Mouse (Mus musculus) megakaryocyte, adult 5-6 weeks (primary cell): ENCODE data around the gene Tap2. TPM values are rescaled to one million over a fixed set of nuclear protein-coding genes. Genes with fewer than 3 reads are reported as not detected.

Experiments used
- ATAC-seq: 2 replicates; pipeline ENCODE4 v1.8.0; 2016; ENCODE audit warnings: mild to moderate bottlenecking, inconsistent platforms; ENCODE audit not compliant: poor library complexity, severe bottlenecking
- total RNA-seq, 2 experiments: library from RNA; stranded (forward) in 1 of 2; stranded (reverse) in 1 of 2; fragments of 153-499, 151-499 nt in 1 of 2; fragments of 221-1000, 200-1000 nt in 1 of 2; gene quantifications; 2 replicates each; pipeline versions ENCODE4 v1.2.3 to v1.2.4; 2015 to 2017

Tap2 gene
- total RNA-seq, 2 experiments from 2014 or later = 7.1 to 35.9 TPM

DNA sequence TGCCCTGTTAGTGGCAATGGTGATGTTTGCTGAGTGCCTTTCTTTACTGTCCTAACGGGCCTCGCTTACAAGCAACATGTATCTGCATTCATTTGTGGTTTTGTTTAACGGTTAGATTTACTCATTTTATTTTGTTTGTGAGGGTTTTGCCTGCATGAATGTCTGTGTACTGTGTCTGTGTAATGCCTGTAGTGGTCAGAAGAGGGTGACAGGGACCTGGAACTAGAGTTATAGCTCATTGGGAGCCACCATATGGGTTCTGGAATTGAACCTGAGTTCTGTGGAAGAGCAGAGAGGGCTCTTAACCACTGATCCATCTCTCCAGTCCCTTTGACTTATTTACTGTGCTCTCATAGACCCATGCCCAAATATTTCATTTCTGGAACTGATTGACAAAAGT is 43.7 kb downstream of the Tap2 start:
- ATAC-seq = no peak

DNA sequence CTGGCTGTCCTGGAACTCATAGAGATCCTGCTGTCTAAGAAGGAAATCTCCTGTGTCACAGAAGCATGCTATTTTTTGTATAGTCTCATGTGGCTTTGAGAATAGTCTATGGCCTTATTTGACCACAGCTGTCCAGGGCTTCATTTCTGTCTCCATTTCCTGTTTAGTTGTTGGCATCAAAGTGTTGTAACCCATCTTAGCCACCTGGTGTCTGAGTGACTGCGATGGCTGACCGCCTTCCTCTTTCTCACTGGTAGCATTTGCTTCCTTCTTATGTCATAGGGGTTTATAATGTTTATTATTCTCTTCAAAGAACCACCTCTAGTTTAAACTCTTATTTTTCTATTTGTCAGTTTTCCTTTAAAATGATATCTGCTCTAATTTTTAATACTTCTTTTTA is 45.4 kb downstream of the Tap2 start:
- ATAC-seq = peak; percentile 95

DNA sequence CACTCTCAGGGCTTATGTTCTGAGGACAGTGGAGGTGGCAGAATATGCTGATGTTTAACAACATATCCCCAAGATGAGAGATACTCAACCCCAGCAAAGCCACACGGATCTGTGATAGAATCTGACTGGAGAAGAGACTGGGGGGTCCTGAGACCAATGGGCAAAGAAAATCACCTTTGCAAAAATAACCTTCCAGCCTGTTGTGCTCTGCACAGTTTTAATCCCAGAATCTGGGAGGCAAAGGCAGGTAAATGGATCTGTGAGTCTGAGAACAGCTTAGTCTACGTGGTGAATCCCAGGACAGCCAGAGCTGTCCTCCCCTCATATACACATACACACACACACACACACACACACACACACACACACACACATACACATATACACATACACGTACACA is 46.0 kb downstream of the Tap2 start:
- no peak for ATAC-seq

DNA sequence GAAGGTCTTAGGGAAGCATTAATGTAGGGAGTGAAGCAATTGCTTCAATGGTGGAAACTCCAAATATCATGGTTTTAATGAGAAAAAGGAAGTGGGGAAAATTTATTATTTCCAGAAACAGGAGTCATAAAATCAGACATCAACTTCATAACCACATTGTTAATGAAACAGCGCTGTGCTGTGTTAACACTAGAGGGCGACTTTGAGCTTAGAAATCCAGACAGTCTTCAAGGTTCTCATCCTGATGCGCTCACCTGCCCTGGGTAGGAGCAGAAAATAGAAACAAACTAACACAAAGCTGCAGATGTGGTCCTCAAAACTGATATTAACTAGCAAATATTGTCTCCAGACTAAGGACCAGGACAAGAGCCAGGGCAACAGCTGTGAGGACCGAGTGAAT is 46.6 kb downstream of the Tap2 start:
- ATAC-seq = peak; percentile 70

DNA sequence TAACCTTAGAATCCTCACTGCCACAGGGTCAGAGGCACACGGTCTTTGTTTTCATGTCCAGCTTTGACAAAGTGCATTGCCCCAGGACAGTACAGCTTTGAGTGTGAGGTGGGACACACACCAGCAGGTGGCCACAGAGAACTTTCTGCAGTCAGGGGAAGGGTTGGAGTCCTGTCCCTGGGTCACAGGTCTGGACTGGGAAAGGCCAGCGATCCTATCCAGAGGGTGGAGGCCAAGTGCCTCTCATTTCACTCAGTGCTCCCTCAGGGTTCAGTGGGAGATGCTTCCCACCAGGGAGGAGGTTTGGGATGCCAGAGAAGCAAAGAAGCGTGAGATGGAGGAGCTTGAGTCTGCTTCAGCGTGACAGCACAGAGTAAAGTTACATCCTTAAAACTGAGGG is 48.3 kb downstream of the Tap2 start:
- ATAC-seq = no peak

DNA sequence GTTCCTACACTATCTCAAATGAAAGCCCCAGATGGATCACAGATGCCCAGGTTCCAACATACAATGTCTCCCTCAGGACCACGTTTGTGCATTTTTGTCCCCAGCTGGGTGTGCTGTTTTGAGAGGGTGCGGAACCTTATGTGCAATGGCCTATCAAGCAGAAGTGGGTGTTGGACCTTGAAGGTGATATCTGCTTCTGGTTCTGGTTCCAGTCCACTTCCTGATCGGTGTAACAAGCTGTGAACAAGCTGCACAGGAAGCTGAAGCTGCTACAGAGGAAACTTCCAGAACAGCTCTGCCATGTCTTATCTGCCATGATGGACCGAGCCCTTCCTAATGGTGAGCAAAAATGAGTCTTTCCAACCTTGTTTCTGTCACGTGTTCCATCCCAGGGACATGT is 53.2 kb downstream of the Tap2 start:
- ATAC-seq = no peak

DNA sequence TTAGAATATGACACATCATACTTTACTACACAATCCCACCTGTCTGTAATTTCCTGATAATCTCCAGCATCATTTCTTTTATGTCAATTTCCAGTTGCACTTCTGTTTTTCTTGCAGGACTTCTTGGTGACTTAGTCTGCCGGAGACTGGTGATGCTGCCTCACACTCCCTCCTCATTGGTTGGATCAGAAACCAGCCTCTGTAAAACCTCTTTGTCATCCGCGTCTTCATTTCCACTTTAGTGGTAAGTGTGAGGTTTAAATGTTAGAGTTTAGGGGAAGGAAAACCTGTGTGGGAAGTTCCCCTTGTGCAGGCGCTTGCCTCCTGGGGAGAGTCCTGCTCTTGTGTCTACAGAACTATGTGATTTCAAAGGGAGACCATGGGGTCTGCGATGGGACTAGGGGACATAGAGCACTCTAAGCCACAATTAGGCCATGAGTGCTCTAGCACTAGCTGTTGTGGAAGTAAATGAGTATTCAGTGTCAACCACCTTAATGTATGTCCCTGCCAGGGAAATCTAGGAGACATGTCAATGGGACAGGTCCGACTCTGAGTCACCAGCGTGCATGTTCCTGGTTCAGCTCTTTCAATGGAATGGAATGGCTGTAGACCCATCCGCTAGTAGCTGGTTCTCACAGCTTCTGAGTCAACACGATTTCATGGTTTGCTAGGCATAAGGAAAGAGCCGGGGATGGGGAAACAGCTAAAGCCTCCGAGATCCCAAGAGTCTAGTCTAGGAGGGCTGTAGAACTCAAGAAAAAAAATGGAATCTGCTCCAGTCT is 54.5 kb downstream of the Tap2 start, which contains the start of gene H2-Ab1:
Gene H2-Ab1 (plus strand): TSS at position 96 of the 782 bp plus-strand sequence.
- ATAC-seq = peak; percentile 97

DNA sequence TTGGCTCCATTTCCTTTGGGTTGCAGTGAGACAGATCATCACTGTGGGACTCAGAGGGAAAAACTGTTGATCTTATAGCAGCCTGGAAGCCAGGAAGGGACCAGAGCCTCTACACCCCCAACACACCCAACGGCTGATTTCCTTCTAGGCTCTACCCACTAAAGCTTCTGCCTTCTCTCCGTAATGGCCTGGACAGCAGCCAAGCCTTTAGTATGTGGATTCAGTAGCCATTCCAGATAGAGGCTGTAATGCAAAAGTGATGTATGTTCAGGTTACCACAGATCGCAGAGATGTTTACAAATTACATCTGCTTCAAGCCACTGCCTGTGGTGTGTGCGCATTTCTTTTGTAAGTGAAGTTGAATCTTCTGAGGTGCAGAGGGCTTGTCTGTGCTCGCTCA is 57.2 kb downstream of the Tap2 start:
- no peak for ATAC-seq

DNA sequence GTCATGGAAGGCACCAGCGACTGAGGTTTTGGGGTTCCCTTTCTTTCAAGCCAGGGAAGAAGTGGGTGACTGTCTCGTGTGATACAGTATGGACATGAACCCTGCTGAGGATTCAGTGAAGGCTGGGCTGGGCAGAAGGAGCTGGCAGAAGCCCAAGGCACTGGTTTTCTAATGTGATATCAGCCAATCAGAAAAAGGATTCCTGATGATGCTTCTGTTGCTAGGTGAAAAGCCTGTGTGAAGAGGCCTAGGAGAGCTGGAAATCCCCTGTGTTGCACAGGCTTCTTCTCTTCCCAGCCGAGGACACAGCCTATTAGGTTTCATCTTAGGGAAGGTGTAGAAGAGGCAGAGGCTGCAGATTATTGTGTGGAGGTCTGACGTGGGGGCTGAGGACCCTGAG is 58.2 kb downstream of the Tap2 start:
- peak; percentile 16; the same call in 1 of the 2 replicates for ATAC-seq

DNA sequence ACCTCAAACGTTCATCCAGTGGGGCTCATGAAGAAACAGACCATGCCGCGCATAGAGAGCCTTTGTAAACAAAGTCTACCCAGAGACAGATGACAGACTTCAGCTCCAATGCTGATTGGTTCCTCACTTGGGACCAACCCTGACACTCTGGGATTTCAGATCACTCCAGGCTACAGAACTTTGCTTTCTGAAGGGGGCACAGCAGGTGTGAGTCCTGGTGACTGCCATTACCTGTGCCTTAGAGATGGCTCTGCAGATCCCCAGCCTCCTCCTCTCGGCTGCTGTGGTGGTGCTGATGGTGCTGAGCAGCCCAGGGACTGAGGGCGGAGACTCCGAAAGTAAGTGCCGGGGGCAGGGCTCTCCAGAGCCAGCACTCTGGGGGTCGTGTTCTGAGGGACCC is 59.7 kb downstream of the Tap2 start:
- ATAC-seq = peak; percentile 90

DNA sequence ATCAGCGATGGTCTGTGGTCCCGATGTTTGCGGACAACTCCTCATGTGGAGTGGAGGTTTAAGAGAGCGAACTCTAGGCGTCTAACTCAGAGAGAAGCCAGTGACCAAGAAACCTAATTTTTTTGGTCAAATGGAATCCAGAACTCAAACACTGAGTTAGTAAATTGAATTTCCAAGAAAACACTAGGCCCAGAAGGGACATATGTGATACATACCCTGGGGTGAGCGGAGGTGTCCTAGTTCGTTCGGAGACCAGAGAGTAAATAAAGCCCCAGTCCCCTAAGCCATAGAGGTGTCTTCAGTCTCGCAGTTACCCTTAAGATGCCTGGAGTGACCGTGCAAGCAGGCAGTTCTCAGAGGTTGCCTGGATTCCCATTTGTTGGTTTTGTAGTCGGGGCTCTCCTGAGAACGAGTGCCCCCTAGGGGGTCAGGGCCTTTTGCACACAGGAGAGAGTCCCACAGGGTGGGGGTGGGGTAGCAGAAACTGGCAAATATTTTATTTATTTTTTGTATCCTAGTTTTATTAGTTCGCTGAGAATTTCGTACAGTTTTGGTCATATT is 60.6 kb downstream of the Tap2 start:
- ATAC-seq = no peak

DNA sequence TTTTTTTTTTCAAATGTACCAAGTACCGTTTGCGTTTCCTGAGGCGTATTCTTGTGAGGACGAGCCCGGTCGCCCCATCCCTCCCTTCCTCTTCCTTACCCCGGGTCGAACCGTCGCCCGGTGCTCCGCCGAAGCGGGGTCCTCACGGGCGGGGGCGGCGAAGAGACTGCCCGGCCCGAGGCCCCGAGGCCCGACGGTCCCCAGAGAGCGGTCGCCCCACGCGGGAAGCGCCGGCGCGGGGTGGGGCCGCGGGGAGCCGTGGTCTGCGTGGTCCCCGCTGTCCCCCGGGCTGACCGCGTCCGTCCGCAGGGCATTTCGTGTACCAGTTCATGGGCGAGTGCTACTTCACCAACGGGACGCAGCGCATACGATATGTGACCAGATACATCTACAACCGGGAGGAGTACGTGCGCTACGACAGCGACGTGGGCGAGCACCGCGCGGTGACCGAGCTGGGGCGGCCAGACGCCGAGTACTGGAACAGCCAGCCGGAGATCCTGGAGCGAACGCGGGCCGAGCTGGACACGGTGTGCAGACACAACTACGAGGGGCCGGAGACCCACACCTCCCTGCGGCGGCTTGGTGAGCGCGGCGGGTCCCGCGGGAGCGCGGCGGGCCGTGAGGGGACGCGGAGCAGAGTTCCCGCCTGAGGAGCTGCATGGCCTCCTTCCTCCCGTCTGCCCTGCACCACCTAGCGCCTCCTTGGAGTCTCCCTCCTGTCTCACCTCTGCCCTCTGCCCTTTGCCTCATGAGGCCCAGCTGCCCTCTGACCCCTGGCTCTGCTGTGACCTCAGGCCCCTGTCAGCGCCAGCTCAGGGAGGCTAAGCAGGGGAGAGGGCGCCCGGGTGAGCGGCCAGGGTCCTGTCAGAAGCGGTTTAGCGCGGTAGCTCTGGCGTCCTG is 61.4 kb downstream of the Tap2 start:
- ATAC-seq = peak; percentile 29; the same call in 1 of the 2 replicates

Other genes starting within 250 kb of the Tap2 start
- gene Vps52, start 247.7 kb upstream of the Tap2 start, total RNA-seq (2015) = 15.7 and 17.7 TPM in 2 replicates
- gene Vps52, start 247.7 kb upstream of the Tap2 start, total RNA-seq (2017) = 11.6 and 22.8 TPM in 2 replicates
- 2,016 and 2,115 TPM in 2 replicates for gene Rps18, start 247.5 kb upstream of the Tap2 start, total RNA-seq (2015)
- gene Rps18, start 247.5 kb upstream of the Tap2 start, total RNA-seq (2017) = 724 and 801 TPM in 2 replicates
- 868 and 887 TPM in 2 replicates for gene H2-K1, start 203.2 kb upstream of the Tap2 start, total RNA-seq (2015)
- 668 and 686 TPM in 2 replicates for gene H2-K1, start 203.2 kb upstream of the Tap2 start, total RNA-seq (2017)
- 5.3 and 6.7 TPM in 2 replicates for gene Ring1, start 178.8 kb upstream of the Tap2 start, total RNA-seq (2015)
- 7.9 and 9.6 TPM in 2 replicates for gene Ring1, start 178.8 kb upstream of the Tap2 start, total RNA-seq (2017)
- 67.7 and 84.3 TPM in 2 replicates for gene H2-Ke6, start 175.5 kb upstream of the Tap2 start, total RNA-seq (2015)
- gene H2-Ke6, start 175.5 kb upstream of the Tap2 start, total RNA-seq (2017) = 34.6 and 35.5 TPM in 2 replicates
- 5.4 and 6.4 TPM in 2 replicates for gene Slc39a7, start 171.8 kb upstream of the Tap2 start, total RNA-seq (2015)
- 72.5 and 83.1 TPM in 2 replicates for gene Slc39a7, start 171.8 kb upstream of the Tap2 start, total RNA-seq (2017)
- 19.6 and 23.4 TPM in 2 replicates for gene Rxrb, start 171.7 kb upstream of the Tap2 start, total RNA-seq (2015)
- gene Rxrb, start 171.7 kb upstream of the Tap2 start, total RNA-seq (2017) = 23.7 and 27.2 TPM in 2 replicates
- gene Col11a2, start 164.1 kb upstream of the Tap2 start, total RNA-seq (2015) = 0.36 and 0.87 TPM in 2 replicates
- gene Col11a2, start 164.1 kb upstream of the Tap2 start, total RNA-seq (2017) = 1.2 and 1.5 TPM in 2 replicates
- 10.0 and 10.8 TPM in 2 replicates for gene H2-Oa, start 111.2 kb upstream of the Tap2 start, total RNA-seq (2015)
- gene H2-Oa, start 111.2 kb upstream of the Tap2 start, total RNA-seq (2017) = 3.7 and 6.9 TPM in 2 replicates
- gene H2-DMa, start 84.0 kb upstream of the Tap2 start, total RNA-seq (2015) = 172 and 189 TPM in 2 replicates
- 145 and 152 TPM in 2 replicates for gene H2-DMa, start 84.0 kb upstream of the Tap2 start, total RNA-seq (2017)
- 287 and 312 TPM in 2 replicates for gene Brd2, start 80.9 kb upstream of the Tap2 start, total RNA-seq (2015)
- gene Brd2, start 80.9 kb upstream of the Tap2 start, total RNA-seq (2017) = 286 and 353 TPM in 2 replicates
- 8.9 and 9.6 TPM in 2 replicates for gene H2-DMb2, start 60.2 kb upstream of the Tap2 start, total RNA-seq (2015)
- 12.4 and 18.3 TPM in 2 replicates for gene H2-DMb2, start 60.2 kb upstream of the Tap2 start, total RNA-seq (2017)
- gene H2-DMb1, start 50.5 kb upstream of the Tap2 start, total RNA-seq (2015) = 105 and 109 TPM in 2 replicates
- 110 and 132 TPM in 2 replicates for gene H2-DMb1, start 50.5 kb upstream of the Tap2 start, total RNA-seq (2017)
- gene Tap1, start 16.0 kb upstream of the Tap2 start, total RNA-seq (2015) = 43.4 and 46.2 TPM in 2 replicates
- 96.5 and 101 TPM in 2 replicates for gene Tap1, start 16.0 kb upstream of the Tap2 start, total RNA-seq (2017)
- 142 and 149 TPM in 2 replicates for gene Psmb9, start 15.8 kb upstream of the Tap2 start, total RNA-seq (2015)
- gene Psmb9, start 15.8 kb upstream of the Tap2 start, total RNA-seq (2017) = 78.7 and 125 TPM in 2 replicates
- gene Psmb8, start 5.8 kb upstream of the Tap2 start, total RNA-seq (2015) = 230 and 263 TPM in 2 replicates
- gene Psmb8, start 5.8 kb upstream of the Tap2 start, total RNA-seq (2017) = 339 and 455 TPM in 2 replicates
- gene H2-Ob, start 35.4 kb downstream of the Tap2 start, total RNA-seq (2015) = 4.2 and 4.7 TPM in 2 replicates
- gene H2-Ob, start 35.4 kb downstream of the Tap2 start, total RNA-seq (2017) = 2.4 and 2.5 TPM in 2 replicates
- 145 and 162 TPM in 2 replicates for gene H2-Ab1, start 54.2 kb downstream of the Tap2 start, total RNA-seq (2015)
- gene H2-Ab1, start 54.2 kb downstream of the Tap2 start, total RNA-seq (2017) = 136 and 181 TPM in 2 replicates
- gene H2-Aa, start 84.3 kb downstream of the Tap2 start, total RNA-seq (2015) = 193 and 213 TPM in 2 replicates
- gene H2-Aa, start 84.3 kb downstream of the Tap2 start, total RNA-seq (2017) = 91.8 and 109 TPM in 2 replicates
- 35.4 and 38.0 TPM in 2 replicates for gene H2-Eb1, start 102.3 kb downstream of the Tap2 start, total RNA-seq (2015)
- 72.9 and 114 TPM in 2 replicates for gene H2-Eb1, start 102.3 kb downstream of the Tap2 start, total RNA-seq (2017)
- gene H2-Eb2, start 122.1 kb downstream of the Tap2 start, total RNA-seq (2015) = 0.07 and 0.25 TPM in 2 replicates
- not detected in 2 replicates for gene H2-Eb2, start 122.1 kb downstream of the Tap2 start, total RNA-seq (2017)
- gene Btnl2, start 151.3 kb downstream of the Tap2 start, total RNA-seq (2015) = 0.09 TPM in 1 of 2 replicates, not detected in the other
- 0.33 TPM in 1 of 2 replicates, not detected in the other for gene Btnl2, start 151.3 kb downstream of the Tap2 start, total RNA-seq (2017)
- not detected in 2 replicates for gene Btnl1, start 173.6 kb downstream of the Tap2 start, total RNA-seq (2015)
- gene Btnl1, start 173.6 kb downstream of the Tap2 start, total RNA-seq (2017) = not detected in 2 replicates
- gene BC051142, start 195.3 kb downstream of the Tap2 start, total RNA-seq (2015) = not detected in 2 replicates
- 0.29 and 3.8 TPM in 2 replicates for gene BC051142, start 195.3 kb downstream of the Tap2 start, total RNA-seq (2017)